Mouse (Mus musculus): ENCODE results near the gene Fam71b.

The Fam71b gene

GRCm38 (mm10) chr11:46396167-46396859, at the start of gene Fam71b:
Fam71b (plus strand) TSS chr11:46396559.
- DNase-seq: no peak

GRCm38 (mm10) chr11:46347756-46348155, 48.6 kb upstream of the Fam71b start:
- DNase-seq: no peak

- DNase-seq: no peak
Observed at GRCm38 (mm10) chr11:46348416-46348815, 47.9 kb upstream of the Fam71b start.

- peak; percentile 71 for DNase-seq
Observed at GRCm38 (mm10) chr11:46349681-46350410, 46.5 kb upstream of the Fam71b start.

GRCm38 (mm10) chr11:46358369-46358768, 38.0 kb upstream of the Fam71b start:
- no peak for DNase-seq

GRCm38 (mm10) chr11:46360991-46361665, 35.2 kb upstream of the Fam71b start:
- peak; percentile 49 for DNase-seq

GRCm38 (mm10) chr11:46362061-46363022, 34.0 kb upstream of the Fam71b start:
- DNase-seq: no peak

- DNase-seq: no peak
Observed at GRCm38 (mm10) chr11:46363864-46364263, 32.5 kb upstream of the Fam71b start.

- no peak for DNase-seq
Observed at GRCm38 (mm10) chr11:46365744-46366143, 30.6 kb upstream of the Fam71b start.

- no peak for DNase-seq
Observed at GRCm38 (mm10) chr11:46366357-46366756, 30.0 kb upstream of the Fam71b start.

GRCm38 (mm10) chr11:46370457-46370856, 25.9 kb upstream of the Fam71b start:
- no peak for DNase-seq

GRCm38 (mm10) chr11:46371250-46371649, 25.1 kb upstream of the Fam71b start:
- DNase-seq: no peak

GRCm38 (mm10) chr11:46372331-46372953, 23.9 kb upstream of the Fam71b start:
- DNase-seq: no peak

GRCm38 (mm10) chr11:46373071-46374030, 23.0 kb upstream of the Fam71b start:
- DNase-seq: no peak

- no peak for DNase-seq
Observed at GRCm38 (mm10) chr11:46375015-46375414, 21.3 kb upstream of the Fam71b start.

GRCm38 (mm10) chr11:46377316-46377715, 19.0 kb upstream of the Fam71b start:
- DNase-seq: no peak

GRCm38 (mm10) chr11:46377819-46378782, 18.3 kb upstream of the Fam71b start:
- no peak for DNase-seq

GRCm38 (mm10) chr11:46380097-46380675, 16.2 kb upstream of the Fam71b start:
- DNase-seq: no peak

GRCm38 (mm10) chr11:46382466-46382865, 13.9 kb upstream of the Fam71b start:
- DNase-seq: no peak

Data from embryo, embryonic 11 days (tissue).